Mouse (Mus musculus): ENCODE measurements around the gene Tmem132d. TPM values are rescaled to one million over a fixed set of nuclear protein-coding genes. Genes with fewer than 3 reads are reported as not detected.

The Tmem132d gene
- 2.9 and 4.3 TPM in 2 replicates for polyA plus RNA-seq (2014; fragmentation: Nextera tagmentation; extraction: Ambion mirVana)

DNA sequence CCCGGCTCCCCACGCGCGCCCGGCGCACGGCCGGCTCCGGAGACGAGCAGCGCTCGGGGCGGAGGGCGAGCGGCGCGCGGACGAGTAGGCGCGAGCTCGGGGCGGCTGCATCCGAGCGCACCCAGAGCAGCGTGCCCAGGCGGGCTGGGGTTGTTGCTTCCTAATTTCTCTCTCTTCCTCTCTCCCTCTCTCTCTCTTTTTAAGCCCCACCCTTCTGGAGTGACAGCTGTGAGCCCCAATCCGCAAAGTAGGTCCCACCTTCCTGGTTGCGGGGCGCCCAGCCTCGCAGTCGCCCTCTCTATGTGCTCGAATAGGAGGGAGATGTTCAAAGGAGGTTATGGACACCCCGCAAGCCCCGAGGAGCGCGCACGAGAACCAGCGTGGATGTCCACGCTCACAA is at the start of gene Tmem132d:
Tmem132d (minus strand) TSS at position 162 of the 400 bp plus-strand sequence.
- Histone ChIP-seq H3K9ac (replicated peaks; ENCODE audit: low read depth, low read length) (peak within 1 kb of the TSS; percentile 51), H3K4me1 (ENCODE audit: control insufficient read depth, insufficient read depth, low read length) (no peaks in the 10 kb centered on the region), H3K36me3 (ENCODE audit: control insufficient read depth, insufficient read depth, low read length) (no peaks in the 10 kb centered on the region), H3K9me3 (ENCODE audit: control insufficient read depth, low read length) (no peaks in the 10 kb centered on the region), H3K27ac (ENCODE audit: low read depth, low read length) (no peak within 1 kb of the TSS), H3K4me2 (ENCODE audit: low read depth, low read length) (peak within 1 kb of the TSS; percentile 83), H3K4me3 (ENCODE audit: low read depth, low read length) (peak within 1 kb of the TSS; percentile 43), H3K27me3 (ENCODE audit: control insufficient read depth, insufficient read depth, low read length) (peaks cover 32% of the 10 kb centered on the region)
- no peak for ATAC-seq (ENCODE audit: low read depth)
- WGBS: under 1% methylated on average over 26 of the region's 40 CpGs

DNA sequence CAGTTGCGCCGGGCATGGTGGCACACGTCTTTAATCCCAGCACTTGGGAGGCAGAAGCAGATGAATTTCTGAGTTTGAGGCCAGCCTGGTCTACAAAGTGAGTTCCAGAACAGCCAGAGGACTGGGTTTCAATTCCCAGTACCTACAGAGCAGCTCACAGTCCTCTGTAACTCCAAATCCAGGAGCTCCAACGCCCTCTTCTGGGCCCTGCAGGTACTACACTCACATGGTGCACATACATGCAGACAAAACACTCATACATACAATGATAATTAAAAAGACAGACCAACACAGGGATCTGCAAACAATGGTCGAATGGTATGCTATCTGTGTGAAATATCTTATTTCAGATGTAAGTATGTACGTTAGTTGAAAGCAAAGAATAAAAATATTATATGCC is 47.9 kb upstream of the Tmem132d start:
- H3K9me3 ChIP-seq (ENCODE audit: control insufficient read depth, low read length): no peaks in the 10 kb centered on the region
- no peaks in the 10 kb centered on the region for H3K36me3 ChIP-seq (ENCODE audit: control insufficient read depth, insufficient read depth, low read length)
- no peak for ATAC-seq (ENCODE audit: low read depth)
- no peaks in the 10 kb centered on the region for H3K27me3 ChIP-seq (ENCODE audit: control insufficient read depth, insufficient read depth, low read length)
- H3K9ac ChIP-seq (replicated peaks; ENCODE audit: low read depth, low read length): no peak overlapping the region
- WGBS: 86% methylated on average over 6 of the region's 6 CpGs
- no peak overlapping the region for H3K4me2 ChIP-seq (ENCODE audit: low read depth, low read length)
- no peak overlapping the region for H3K27ac ChIP-seq (ENCODE audit: low read depth, low read length)
- H3K4me1 ChIP-seq (ENCODE audit: control insufficient read depth, insufficient read depth, low read length): peaks cover 3% of the 10 kb centered on the region; the same call in 1 of the 2 replicates
- H3K4me3 ChIP-seq (ENCODE audit: low read depth, low read length): no peak overlapping the region

DNA sequence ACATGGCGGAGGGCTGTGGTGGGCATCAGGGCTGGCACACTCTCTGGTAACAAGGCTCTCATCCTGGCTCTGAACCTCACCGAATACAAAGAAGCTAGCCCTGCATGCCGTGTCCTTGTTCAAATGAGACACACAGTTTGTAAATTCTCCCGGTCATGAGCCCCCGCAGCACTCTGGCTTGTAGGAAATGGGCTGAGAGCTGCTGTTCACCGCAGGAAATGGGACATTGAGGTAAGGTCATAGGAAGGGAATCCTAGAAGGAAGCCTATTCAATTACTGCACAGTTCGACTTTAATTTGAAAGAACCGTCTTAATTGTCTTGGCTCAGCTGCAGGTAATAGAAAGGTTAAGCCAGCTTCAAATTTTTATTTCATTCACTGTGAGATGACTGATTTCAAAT is 42.5 kb upstream of the Tmem132d start:
- Histone ChIP-seq H3K27ac (ENCODE audit: low read depth, low read length) (no peak overlapping the region), H3K4me1 (ENCODE audit: control insufficient read depth, insufficient read depth, low read length) (no peaks in the 10 kb centered on the region), H3K9me3 (ENCODE audit: control insufficient read depth, low read length) (no peaks in the 10 kb centered on the region), H3K4me2 (ENCODE audit: low read depth, low read length) (no peak overlapping the region), H3K9ac (replicated peaks; ENCODE audit: low read depth, low read length) (no peak overlapping the region), H3K36me3 (ENCODE audit: control insufficient read depth, insufficient read depth, low read length) (no peaks in the 10 kb centered on the region), H3K4me3 (ENCODE audit: low read depth, low read length) (no peak overlapping the region), H3K27me3 (ENCODE audit: control insufficient read depth, insufficient read depth, low read length) (no peaks in the 10 kb centered on the region)
- ATAC-seq (ENCODE audit: low read depth): no peak
- WGBS: 80% methylated on average over 8 of the region's 8 CpGs

GRCm38 (mm10) chr5:128469812-128470211 is 36.9 kb upstream of the Tmem132d start:
- 36% methylated on average over 14 of the region's 14 CpGs for WGBS
- no peak overlapping the region for H3K4me3 ChIP-seq (ENCODE audit: low read depth, low read length)
- no peaks in the 10 kb centered on the region for H3K9me3 ChIP-seq (ENCODE audit: control insufficient read depth, low read length)
- no peak overlapping the region for H3K9ac ChIP-seq (replicated peaks; ENCODE audit: low read depth, low read length)
- no peaks in the 10 kb centered on the region for H3K4me1 ChIP-seq (ENCODE audit: control insufficient read depth, insufficient read depth, low read length)
- no peaks in the 10 kb centered on the region for H3K27me3 ChIP-seq (ENCODE audit: control insufficient read depth, insufficient read depth, low read length)
- no peak for ATAC-seq (ENCODE audit: low read depth)
- no peak overlapping the region for H3K27ac ChIP-seq (ENCODE audit: low read depth, low read length)
- no peaks in the 10 kb centered on the region for H3K36me3 ChIP-seq (ENCODE audit: control insufficient read depth, insufficient read depth, low read length)
- no peak overlapping the region for H3K4me2 ChIP-seq (ENCODE audit: low read depth, low read length)

DNA sequence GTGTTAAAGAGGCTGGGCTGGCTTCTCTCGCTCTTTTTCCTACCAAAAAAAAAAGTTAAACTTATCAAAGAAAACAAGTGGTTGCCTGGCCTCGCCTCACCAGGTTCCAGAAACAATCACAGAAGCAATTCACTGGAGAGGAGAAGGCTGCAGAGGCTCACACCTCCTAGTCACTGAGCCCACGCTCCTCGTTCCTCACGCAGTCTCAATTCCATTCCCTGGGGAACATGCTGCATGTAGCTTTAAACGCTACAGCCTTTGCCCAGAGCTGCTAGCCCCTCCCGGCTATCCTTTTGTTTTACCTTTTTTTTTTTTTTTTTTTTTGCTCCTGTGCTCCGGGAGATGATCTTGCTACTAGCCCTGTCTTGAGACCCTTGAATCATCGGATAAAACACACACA is 31.6 kb upstream of the Tmem132d start:
- Histone ChIP-seq H3K4me1 (ENCODE audit: control insufficient read depth, insufficient read depth, low read length) (no peaks in the 10 kb centered on the region), H3K27ac (ENCODE audit: low read depth, low read length) (no peak overlapping the region), H3K4me3 (ENCODE audit: low read depth, low read length) (no peak overlapping the region), H3K9ac (replicated peaks; ENCODE audit: low read depth, low read length) (no peak overlapping the region), H3K9me3 (ENCODE audit: control insufficient read depth, low read length) (no peaks in the 10 kb centered on the region), H3K4me2 (ENCODE audit: low read depth, low read length) (no peak overlapping the region), H3K36me3 (ENCODE audit: control insufficient read depth, insufficient read depth, low read length) (no peaks in the 10 kb centered on the region), H3K27me3 (ENCODE audit: control insufficient read depth, insufficient read depth, low read length) (no peaks in the 10 kb centered on the region)
- 11% methylated on average over 9 of the region's 9 CpGs for WGBS
- ATAC-seq (ENCODE audit: low read depth): no peak

GRCm38 (mm10) chr5:128460605-128461004 is 27.7 kb upstream of the Tmem132d start:
- no peak overlapping the region for H3K4me3 ChIP-seq (ENCODE audit: low read depth, low read length)
- no peak overlapping the region for H3K4me2 ChIP-seq (ENCODE audit: low read depth, low read length)
- no peak overlapping the region for H3K9ac ChIP-seq (replicated peaks; ENCODE audit: low read depth, low read length)
- H3K36me3 ChIP-seq (ENCODE audit: control insufficient read depth, insufficient read depth, low read length): no peaks in the 10 kb centered on the region
- WGBS: 58% methylated on average over 3 of the region's 3 CpGs
- no peak for ATAC-seq (ENCODE audit: low read depth)
- no peaks in the 10 kb centered on the region for H3K4me1 ChIP-seq (ENCODE audit: control insufficient read depth, insufficient read depth, low read length)
- no peaks in the 10 kb centered on the region for H3K9me3 ChIP-seq (ENCODE audit: control insufficient read depth, low read length)
- no peak overlapping the region for H3K27ac ChIP-seq (ENCODE audit: low read depth, low read length)
- no peaks in the 10 kb centered on the region for H3K27me3 ChIP-seq (ENCODE audit: control insufficient read depth, insufficient read depth, low read length)

GRCm38 (mm10) chr5:128455732-128456131 is 22.9 kb upstream of the Tmem132d start:
- 82% methylated on average over 12 of the region's 12 CpGs for WGBS
- ATAC-seq (ENCODE audit: low read depth): no peak
- Histone ChIP-seq H3K27ac (ENCODE audit: low read depth, low read length) (no peak overlapping the region), H3K9ac (replicated peaks; ENCODE audit: low read depth, low read length) (no peak overlapping the region), H3K4me1 (ENCODE audit: control insufficient read depth, insufficient read depth, low read length) (no peaks in the 10 kb centered on the region), H3K27me3 (ENCODE audit: control insufficient read depth, insufficient read depth, low read length) (no peaks in the 10 kb centered on the region), H3K36me3 (ENCODE audit: control insufficient read depth, insufficient read depth, low read length) (no peaks in the 10 kb centered on the region), H3K4me3 (ENCODE audit: low read depth, low read length) (no peak overlapping the region), H3K4me2 (ENCODE audit: low read depth, low read length) (no peak overlapping the region), H3K9me3 (ENCODE audit: control insufficient read depth, low read length) (no peaks in the 10 kb centered on the region)

- no peak for ATAC-seq (ENCODE audit: low read depth)
- Histone ChIP-seq H3K4me2 (ENCODE audit: low read depth, low read length) (no peak overlapping the region), H3K4me3 (ENCODE audit: low read depth, low read length) (no peak overlapping the region)
These were observed 19.3 kb upstream of the Tmem132d start for GRCm38 (mm10) chr5:128452196-128452595.

DNA sequence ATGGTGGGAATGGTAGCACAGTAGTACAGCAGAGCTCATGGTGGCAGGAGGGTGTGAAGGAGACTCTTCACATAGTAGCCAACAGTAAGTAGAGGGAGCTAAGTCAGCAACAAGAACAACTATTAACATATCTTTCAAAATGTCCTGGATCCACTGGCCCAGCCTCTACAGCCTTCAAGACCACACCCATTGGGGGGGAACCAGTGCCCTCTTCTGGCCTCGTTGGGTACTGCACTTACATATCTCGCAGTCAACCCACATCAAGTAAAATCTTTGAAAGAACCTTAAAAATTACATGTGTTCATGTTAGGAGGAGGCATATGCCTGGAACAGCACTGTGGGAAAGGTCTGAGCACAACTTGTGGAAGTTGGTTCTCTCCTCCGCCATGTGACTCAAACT is 17.9 kb upstream of the Tmem132d start:
- no peak overlapping the region for H3K4me2 ChIP-seq (ENCODE audit: low read depth, low read length)
- no peaks in the 10 kb centered on the region for H3K4me1 ChIP-seq (ENCODE audit: control insufficient read depth, insufficient read depth, low read length)
- no peak for ATAC-seq (ENCODE audit: low read depth)
- no peak overlapping the region for H3K4me3 ChIP-seq (ENCODE audit: low read depth, low read length)
- 84% methylated on average over 3 of the region's 3 CpGs for WGBS
- H3K9ac ChIP-seq (replicated peaks; ENCODE audit: low read depth, low read length): no peak overlapping the region
- no peaks in the 10 kb centered on the region for H3K36me3 ChIP-seq (ENCODE audit: control insufficient read depth, insufficient read depth, low read length)
- H3K9me3 ChIP-seq (ENCODE audit: control insufficient read depth, low read length): no peaks in the 10 kb centered on the region
- H3K27me3 ChIP-seq (ENCODE audit: control insufficient read depth, insufficient read depth, low read length): no peaks in the 10 kb centered on the region
- H3K27ac ChIP-seq (ENCODE audit: low read depth, low read length): no peak overlapping the region

More at GRCm38 (mm10) chr5:128452196-128452595, 19.3 kb upstream of the Tmem132d start:
- Histone ChIP-seq H3K9ac (replicated peaks; ENCODE audit: low read depth, low read length) (no peak overlapping the region), H3K4me1 (ENCODE audit: control insufficient read depth, insufficient read depth, low read length) (no peaks in the 10 kb centered on the region), H3K27me3 (ENCODE audit: control insufficient read depth, insufficient read depth, low read length) (no peaks in the 10 kb centered on the region), H3K36me3 (ENCODE audit: control insufficient read depth, insufficient read depth, low read length) (no peaks in the 10 kb centered on the region), H3K27ac (ENCODE audit: low read depth, low read length) (no peak overlapping the region), H3K9me3 (ENCODE audit: control insufficient read depth, low read length) (no peaks in the 10 kb centered on the region)
- WGBS: 28% methylated on average over 6 of the region's 6 CpGs

Data from neural tube, embryonic 14.5 days (tissue).